Mouse (Mus musculus): ENCODE measurements around the gene Rassf4. TPM values are rescaled to one million over a fixed set of nuclear protein-coding genes. Genes with fewer than 3 reads are reported as not detected.

Rassf4 gene
- 6.6 and 7.1 TPM in 2 replicates for polyA plus RNA-seq (2015; fragmentation: Nextera tagmentation; extraction: Ambion mirVana)

GRCm38 (mm10) chr6:116673471-116674282 is at the start of gene Rassf4:
Gene Rassf4 (minus strand): TSS chr6:116673952.
- DNase-seq (ENCODE audit: low spot score): peak; percentile 65

GRCm38 (mm10) chr6:116718920-116719319 is 45.2 kb upstream of the Rassf4 start:
- no peak for DNase-seq (ENCODE audit: low spot score)

GRCm38 (mm10) chr6:116718361-116718760 is 44.6 kb upstream of the Rassf4 start:
- DNase-seq (ENCODE audit: low spot score): no peak

- DNase-seq (ENCODE audit: low spot score): no peak
These were observed 44.1 kb upstream of the Rassf4 start for GRCm38 (mm10) chr6:116717851-116718250.

- no peak for DNase-seq (ENCODE audit: low spot score)
These were observed 42.9 kb upstream of the Rassf4 start, which contains the start of gene Tmem72 for GRCm38 (mm10) chr6:116716666-116717065. Gene Tmem72 (minus strand): TSS chr6:116716913.

GRCm38 (mm10) chr6:116715166-116715565 is 41.4 kb upstream of the Rassf4 start:
- DNase-seq (ENCODE audit: low spot score): no peak

- no peak for DNase-seq (ENCODE audit: low spot score)
These were observed 40.8 kb upstream of the Rassf4 start for GRCm38 (mm10) chr6:116714576-116714975.

GRCm38 (mm10) chr6:116713966-116714365 is 40.2 kb upstream of the Rassf4 start:
- no peak for DNase-seq (ENCODE audit: low spot score)

GRCm38 (mm10) chr6:116712503-116712902 is 38.8 kb upstream of the Rassf4 start:
- no peak for DNase-seq (ENCODE audit: low spot score)

- no peak for DNase-seq (ENCODE audit: low spot score)
These were observed 38.3 kb upstream of the Rassf4 start for GRCm38 (mm10) chr6:116712062-116712461.

GRCm38 (mm10) chr6:116704320-116704719 is 30.6 kb upstream of the Rassf4 start:
- no peak for DNase-seq (ENCODE audit: low spot score)

GRCm38 (mm10) chr6:116700821-116701220 is 27.1 kb upstream of the Rassf4 start:
- DNase-seq (ENCODE audit: low spot score): no peak

- no peak for DNase-seq (ENCODE audit: low spot score)
These were observed 24.2 kb upstream of the Rassf4 start for GRCm38 (mm10) chr6:116697896-116698425.

- no peak for DNase-seq (ENCODE audit: low spot score)
These were observed 23.7 kb upstream of the Rassf4 start for GRCm38 (mm10) chr6:116697413-116697812.

- no peak for DNase-seq (ENCODE audit: low spot score)
These were observed 20.6 kb upstream of the Rassf4 start for GRCm38 (mm10) chr6:116694346-116694745.

GRCm38 (mm10) chr6:116693639-116694038 is 19.9 kb upstream of the Rassf4 start:
- no peak for DNase-seq (ENCODE audit: low spot score)

GRCm38 (mm10) chr6:116682317-116682716 is 8.6 kb upstream of the Rassf4 start:
- no peak for DNase-seq (ENCODE audit: low spot score)

- DNase-seq (ENCODE audit: low spot score): no peak
These were observed 6.0 kb upstream of the Rassf4 start for GRCm38 (mm10) chr6:116679563-116680288.

GRCm38 (mm10) chr6:116677321-116677720 is 3.6 kb upstream of the Rassf4 start:
- no peak for DNase-seq (ENCODE audit: low spot score)

- DNase-seq (ENCODE audit: low spot score): no peak
These were observed 2.7 kb upstream of the Rassf4 start for GRCm38 (mm10) chr6:116676355-116676913.

- DNase-seq (ENCODE audit: low spot score): no peak
These were observed 633 bp upstream of the Rassf4 start for GRCm38 (mm10) chr6:116674283-116674886.
